Mouse (Mus musculus): Measurements from ENCODE around the gene Fgf10. TPM values are rescaled to one million over a fixed set of nuclear protein-coding genes. Genes with fewer than 3 reads are reported as not detected.

Gene Fgf10
- 1 to 10 TPM; 7.4 to 9.2 TPM for total RNA-seq (2021)
- long read RNA-seq, full-length matches to known transcripts: 3 of 5 reads
- long read RNA-seq, partial matches to known transcripts: 0 of 5 reads
- long read RNA-seq, other reads (novel, unspliced or antisense): 2 of 5 reads

DNA sequence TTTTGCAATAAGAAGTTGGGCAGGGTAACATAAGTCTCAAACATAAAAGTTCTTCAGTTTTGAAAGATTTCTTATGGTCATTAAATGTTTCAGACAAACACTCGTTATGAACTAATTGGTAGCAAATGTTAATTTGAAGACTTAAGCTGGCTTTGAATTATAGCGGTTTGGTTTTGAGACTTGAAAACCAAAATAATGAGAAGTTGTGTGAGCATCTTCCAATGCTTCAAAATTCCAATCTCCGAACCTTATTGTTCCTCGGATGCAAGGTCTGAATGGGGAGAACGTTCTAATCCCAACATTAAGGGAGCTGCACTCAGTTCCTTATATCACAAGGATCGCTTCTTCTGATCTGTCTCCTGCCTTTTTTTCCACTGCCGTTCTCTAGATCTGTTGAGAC, at the start of gene Fgf10:
Gene Fgf10 (plus strand): TSS at position 301 of the 400 bp plus-strand sequence.
- no peak for DNase-seq (ENCODE audit: low spot score in 2 of 2)

DNA sequence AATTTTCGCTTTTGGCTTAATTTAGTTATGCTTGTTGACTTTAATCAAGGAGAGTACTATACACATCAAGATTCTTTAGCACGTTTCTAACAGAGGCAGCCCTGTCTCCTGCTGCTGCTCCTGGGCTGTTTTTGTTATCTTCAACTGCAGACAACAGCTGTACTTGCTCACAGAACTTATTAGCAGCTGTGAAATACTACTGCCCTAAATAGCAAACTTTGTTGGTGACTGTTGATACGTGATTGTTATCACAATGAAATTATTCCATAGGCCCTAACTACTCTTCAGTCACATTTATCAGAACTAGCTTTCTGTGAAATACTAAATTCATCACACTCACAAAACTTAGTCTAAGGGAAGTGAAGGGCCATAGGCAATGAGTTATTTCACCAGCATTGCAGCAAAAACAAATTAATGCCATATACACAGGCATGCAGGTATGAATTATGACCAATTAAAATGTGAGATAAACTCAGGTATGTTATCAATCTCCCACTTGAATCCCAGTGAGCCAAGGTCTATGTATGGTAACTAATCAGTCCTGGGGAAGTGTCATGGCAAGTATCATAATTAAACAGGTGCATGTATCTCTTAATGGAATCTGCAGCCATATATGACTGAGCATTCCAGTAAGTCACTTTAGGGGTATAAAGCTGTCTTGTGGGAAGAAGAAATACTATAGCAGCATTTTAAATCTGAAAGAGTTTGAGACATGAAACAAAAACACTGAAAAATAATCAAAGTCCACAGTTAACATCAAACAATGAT, 39.7 kb upstream of the Fgf10 start:
- no peak for DNase-seq (ENCODE audit: low spot score in 2 of 2)

DNA sequence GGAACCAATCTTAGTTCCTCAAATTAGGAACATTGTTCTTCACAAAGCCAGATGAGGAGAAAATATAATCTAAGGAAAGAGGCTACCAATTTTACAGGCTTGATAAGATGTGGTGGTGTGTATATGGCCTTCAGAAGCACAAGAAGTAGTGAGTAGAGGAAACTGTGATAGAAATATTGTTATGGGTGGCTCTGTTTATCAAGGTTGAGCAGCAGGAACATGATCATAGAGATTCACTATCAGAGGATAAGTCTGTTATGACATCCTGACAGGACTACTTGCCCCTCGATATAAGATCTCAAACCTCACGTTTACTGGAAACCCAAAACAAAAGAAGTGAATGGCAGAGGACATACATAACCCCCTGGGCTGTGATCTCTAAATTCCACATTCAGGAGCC, 38.1 kb upstream of the Fgf10 start:
- DNase-seq (ENCODE audit: low spot score in 2 of 2): no peak

DNA sequence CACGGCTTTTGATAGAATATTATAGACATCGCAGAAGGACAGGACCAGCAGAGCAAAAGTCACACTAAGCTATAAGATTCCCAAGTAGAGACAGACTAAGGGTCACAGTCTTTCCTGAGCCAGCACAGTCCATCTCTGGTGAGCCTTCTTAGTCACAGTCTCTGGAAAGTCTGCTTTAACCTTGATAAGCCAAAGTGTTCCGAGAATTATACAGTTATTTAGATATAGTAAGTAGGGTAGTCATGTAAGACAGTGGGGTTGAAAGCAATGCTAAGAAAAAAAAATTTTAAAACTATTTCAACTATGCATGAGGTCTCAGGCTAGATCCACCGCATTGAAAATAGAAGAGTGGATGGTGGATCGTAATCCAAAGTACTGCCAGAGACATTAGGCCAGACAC, 33.5 kb upstream of the Fgf10 start:
- no peak for DNase-seq (ENCODE audit: low spot score in 2 of 2)

DNA sequence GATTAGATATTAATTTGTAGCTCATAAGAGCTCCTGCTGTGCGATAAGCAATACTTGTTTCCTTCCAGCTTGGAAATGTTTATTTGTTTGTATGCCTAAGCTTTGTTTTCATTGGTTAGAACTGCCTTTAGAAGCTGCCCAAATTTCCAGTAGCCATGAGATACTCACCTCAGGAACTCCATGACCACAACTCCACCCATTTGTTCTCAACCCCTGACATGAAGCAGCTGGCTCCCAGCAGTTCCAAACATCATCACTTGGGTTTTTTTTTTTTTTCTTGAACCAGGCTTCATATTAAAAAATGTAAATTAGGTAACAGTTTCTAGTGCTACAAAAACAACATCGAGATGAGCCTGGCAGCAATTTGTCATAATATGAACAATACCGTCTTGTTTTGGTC, 27.0 kb upstream of the Fgf10 start:
- no peak for DNase-seq (ENCODE audit: low spot score in 2 of 2)

DNA sequence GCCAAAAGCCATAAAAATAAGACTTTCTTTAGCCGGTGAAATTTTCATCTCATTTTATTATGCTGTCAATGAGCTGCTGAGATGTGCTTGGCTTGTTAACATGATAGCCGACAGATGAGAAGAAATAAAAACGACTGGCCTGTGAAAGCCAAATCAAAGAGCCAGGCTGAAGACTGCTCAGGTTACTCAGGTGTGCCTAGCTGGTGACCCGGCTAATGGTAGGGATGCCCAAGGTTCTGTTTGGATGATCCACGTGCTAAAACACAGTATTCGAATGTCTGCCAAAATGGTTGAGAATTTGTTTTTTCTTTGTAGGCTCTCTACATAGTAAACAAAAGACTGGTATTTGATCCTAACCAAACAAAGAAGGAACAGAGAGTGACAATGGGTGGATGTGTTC, 26.5 kb upstream of the Fgf10 start:
- no peak for DNase-seq (ENCODE audit: low spot score in 2 of 2)

DNA sequence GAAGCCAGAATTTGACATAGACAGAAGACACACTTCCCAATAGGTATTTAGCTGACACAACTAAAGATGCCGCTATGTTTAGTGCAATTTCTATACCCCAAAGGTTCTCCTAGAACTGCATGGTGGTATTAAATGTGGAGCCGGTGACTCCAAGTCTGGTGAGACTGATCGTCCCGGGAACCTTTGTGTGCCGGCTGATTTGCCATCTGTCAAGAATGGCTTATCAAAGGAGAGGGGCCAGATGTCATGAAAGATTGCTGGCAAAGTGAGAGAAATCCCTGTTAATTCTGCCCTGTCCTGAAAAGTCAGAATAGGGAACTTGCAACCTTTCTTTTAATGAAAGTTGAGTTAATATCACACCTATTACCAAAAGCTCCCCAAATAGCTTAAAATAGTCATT, 12.6 kb upstream of the Fgf10 start:
- DNase-seq (ENCODE audit: low spot score in 2 of 2): no peak

DNA sequence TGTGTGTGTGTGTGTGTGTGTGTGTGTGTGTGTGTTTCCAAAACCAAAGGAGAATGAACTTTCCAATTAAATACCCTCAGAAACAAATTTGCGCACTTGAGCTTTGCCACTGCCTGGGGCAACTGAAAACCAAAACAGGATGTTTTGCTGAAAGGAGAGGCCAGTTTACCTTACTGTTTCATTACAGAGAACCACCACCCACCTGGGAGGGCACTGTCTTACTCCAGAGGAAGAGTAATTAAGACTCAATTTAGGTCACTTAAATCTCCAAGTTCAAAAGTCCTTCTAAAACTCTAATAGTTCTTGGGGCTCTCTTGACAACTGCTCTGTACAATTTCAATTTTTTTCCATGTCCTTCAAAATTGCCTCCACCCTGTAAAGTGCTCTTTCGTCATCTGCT, 11.6 kb upstream of the Fgf10 start:
- no peak for DNase-seq (ENCODE audit: low spot score in 2 of 2)

DNA sequence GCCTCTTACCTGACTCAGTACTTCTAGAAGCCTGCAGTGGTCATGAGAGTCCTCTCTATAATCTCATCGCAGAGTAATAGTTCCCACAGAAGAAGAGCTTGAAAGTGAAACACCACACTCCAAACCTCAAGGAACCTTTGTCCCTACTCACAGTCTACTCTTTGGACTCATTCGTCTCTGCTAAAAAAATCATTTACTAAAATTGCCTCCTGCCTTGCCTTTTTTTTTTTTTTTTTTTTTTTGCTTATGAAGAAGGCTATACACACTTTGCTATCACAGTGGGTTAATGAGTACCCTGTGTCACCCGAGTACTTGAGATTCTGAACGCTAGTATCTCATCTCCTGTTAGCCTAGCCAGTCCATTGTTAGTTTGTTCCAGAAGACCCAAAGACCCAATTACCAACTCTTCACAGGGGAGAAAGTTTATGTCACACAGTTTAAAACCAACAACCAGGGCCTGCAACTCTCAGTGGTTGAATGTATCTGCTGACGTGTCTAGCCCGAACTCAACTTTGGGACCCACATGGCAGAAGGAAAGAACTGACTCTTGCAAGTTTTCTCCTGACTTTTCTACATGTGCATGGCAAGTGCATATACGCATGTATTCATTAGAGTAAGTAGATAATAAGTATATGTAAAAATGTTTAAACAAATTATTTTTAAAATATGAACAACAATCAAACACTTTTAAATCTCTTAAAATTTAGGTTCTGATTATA, 10.8 kb upstream of the Fgf10 start:
- DNase-seq (ENCODE audit: low spot score in 2 of 2): no peak

DNA sequence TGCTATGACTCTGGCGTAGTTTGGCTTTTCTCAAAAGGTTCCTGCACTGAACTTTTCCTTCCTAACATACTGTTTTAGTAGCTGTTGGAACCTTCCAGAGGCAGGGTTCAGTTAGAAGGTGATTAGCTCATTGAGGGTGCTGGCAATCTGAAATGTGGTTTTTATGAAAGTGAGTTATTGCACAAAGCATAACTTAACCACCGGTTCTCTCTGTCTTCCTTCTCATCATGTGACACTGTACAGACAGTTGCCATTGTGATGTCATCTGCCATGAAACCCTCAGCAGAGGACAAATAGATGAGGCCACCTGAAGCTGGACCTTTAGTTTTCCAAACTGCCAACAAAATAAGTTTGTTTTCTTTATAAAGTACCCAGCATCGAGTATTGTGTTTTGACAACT, 7.9 kb upstream of the Fgf10 start:
- no peak for DNase-seq (ENCODE audit: low spot score in 2 of 2)

DNA sequence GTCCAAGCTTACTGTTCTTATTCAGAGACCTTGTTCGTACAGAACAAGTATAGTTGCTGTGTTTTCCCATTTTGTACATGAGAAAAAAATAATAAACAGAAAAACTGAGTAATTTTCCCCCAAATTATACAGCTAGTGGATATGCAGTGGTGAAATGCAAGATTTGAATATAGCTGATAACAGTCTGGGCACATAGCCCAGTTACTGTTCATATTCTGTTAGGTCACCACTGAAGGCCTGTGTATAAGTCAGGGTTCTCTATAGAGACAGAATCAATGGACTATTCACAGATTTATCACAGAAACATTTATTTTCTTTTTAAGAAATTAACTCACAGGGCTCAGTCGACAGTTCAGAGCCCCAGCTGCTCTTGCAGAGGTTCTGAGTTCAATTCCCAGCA, 4.7 kb upstream of the Fgf10 start:
- no peak for DNase-seq (ENCODE audit: low spot score in 2 of 2)

DNA sequence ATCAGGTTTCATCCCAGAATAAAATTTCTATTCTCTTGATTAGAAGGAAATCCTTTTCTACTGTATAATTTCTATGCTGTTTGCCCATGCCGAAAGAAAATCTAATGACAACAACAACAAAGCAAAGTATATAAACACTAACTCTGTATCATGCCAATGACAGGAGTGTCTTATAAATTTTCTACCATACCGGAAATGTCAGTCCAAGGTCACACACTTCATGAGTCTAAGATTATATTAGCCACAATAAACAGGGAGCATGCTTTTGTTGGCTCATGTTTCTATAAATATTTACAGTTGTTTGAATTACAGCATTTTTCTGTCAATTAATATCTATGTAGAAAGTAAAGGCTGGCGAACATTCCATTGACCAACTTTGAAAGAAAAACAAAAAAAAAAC, 9.6 kb downstream of the Fgf10 start:
- no peak for DNase-seq (ENCODE audit: low spot score in 2 of 2)

DNA sequence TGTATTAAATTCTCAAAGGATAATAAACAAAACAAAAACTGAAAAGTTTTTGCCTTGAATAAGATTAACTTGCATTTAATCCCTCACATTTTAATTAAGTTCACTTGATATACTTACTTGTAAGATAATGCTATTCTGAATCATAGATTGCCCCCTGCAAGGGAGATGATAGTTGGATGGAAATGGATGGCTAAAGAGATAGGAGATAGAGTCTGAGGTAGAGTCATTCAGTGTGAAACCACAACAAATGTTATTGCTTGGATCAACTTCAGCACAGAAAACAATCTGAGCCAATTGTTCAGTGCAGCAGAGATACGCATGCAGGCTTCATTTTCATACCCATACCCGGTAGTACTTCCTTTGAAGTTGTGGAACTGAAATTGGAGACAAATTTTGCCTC, 23.5 kb downstream of the Fgf10 start:
- no peak for DNase-seq (ENCODE audit: low spot score in 2 of 2)

DNA sequence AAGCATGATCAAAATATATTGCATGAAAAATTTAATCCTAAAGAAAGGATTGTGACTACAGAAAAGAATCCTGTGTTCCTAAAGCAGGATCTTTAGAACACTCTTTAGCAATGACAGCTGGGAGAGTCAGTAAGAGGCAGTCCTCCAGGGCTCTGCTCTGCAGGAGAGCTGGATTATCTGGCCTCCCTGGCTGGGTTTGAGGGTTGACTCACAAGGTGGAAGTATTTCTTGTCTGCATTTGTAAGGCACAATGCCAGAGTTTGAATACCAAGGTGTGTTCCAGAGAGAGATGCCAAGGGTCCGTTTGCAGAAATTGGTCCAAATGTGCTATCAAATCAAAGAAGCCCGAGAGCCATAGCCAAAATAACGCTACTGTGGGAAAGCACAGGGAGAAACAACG, 25.5 kb downstream of the Fgf10 start:
- DNase-seq (ENCODE audit: low spot score in 2 of 2): no peak

DNA sequence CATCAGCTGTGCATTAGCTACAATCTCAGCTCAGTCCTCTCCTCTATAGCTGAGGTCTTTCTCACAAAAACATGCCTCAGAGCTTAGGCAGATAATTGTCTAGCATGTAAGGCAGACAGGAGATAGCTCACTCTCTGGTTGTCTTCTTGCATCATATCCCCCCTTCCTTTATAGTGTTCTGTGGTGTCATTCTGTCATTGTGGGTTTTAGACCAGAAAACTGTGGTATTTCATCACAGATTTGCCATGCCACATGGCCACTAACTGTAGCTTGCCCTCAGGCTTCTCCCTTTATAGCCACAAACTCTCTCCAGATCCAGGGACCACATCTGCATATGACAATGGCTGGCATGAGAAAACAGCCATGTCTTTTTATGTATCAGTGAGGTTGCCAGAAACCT, 34.1 kb downstream of the Fgf10 start:
- no peak for DNase-seq (ENCODE audit: low spot score in 2 of 2)

DNA sequence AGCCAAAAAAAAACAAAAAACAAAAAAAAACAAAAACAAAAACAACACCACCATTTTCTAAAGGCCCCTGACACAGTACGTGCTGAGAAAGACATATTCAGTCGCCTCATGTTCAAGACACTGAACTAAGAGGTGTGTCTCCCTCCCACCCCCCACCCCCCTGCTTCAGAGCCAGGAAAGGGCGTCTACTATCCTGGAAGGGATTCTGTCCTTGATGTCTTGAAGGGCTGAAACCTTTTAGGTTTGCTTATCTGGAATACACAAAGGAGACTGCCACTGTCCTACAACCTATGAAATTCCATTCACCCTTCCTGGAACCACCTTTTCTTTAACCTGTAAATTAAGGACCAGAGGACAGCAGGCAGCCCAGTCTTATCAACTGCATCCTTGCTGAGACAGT, 36.1 kb downstream of the Fgf10 start:
- no peak for DNase-seq (ENCODE audit: low spot score in 2 of 2)

DNA sequence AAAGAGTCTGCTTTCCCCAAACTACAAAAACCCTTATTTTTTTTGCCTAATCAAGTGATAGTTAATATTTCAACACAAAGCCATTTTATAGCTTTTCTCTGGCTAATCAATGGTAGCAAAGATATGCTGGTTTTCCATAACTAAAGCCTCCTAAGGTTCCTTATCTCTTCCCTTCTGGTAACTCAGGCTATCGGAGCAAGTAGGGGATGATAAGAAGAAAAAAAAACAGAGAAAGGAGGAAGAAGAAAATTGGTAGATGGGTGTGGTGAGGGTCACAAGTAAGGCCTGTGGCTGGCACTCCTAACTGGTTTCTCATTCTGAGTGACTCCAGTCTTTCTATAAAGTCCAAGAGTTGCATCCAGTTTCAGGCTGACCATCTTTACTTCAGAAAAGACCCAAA, 40.3 kb downstream of the Fgf10 start:
- DNase-seq (ENCODE audit: low spot score in 2 of 2): no peak

DNA sequence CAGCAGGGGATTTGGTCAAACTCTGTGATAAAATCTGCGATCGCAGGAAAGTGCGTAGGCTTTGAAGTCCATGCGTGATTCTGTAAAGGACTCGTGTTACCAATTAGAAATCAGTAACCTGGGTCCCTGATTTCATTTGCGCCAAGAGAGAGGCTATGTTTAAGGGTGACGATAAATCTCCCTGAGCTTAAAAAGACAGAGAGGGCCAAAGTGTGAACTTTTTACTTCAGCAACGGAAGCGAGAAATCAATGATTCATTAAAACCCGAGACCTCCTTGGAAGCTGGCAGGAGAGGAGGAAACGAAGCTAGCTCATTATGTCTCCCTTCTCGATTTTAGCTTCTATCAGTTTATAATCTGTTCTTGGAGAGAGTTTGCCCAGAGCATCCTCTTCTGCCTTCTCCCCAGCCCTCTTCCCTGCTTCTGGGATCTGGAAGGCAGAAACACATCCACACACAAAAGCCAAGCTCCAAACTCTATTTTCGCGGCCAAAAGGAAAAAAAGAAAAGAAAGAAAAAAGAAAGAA, 44.1 kb downstream of the Fgf10 start:
- DNase-seq (ENCODE audit: low spot score in 2 of 2): no peak

DNA sequence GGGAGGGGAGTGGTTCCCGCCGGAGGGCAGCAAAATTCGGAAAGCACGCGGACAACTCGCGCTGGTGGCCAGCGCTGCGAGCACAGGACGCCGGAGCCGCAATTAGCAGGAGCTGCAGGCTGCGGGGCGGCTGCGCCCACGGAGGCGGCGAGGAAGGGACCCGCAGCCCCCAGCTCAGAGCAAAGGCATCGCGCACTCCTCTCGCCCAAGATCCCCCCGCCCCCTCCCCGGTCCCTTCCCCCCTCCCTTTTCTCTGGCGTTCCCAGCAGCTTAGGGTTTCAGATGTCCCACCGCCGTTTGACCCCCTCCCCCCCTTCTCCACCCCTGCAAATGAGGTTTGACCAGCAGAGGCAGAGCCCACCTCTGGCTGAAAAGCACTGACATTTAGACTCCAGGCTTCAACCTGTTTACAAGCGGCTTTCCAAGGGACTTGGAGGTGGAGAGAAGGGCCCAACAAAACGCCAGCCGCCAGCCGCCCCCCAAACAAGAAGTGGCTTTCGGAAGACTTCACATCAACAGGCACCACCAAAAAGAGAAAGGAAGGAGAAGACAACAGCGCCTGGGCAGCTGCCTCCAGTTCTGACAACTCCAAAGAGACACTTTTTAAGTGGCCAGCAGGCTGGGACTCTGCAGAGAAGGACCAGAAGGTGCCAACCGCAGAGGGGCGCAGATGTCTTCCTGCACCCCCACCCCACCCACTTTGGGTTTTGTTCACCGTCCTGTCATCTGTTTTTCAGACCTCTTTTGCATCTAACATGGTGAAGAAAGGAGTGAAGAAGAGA, 44.9 kb downstream of the Fgf10 start:
- peak; percentile 16 to 23 for DNase-seq (ENCODE audit: low spot score in 2 of 2)

DNA sequence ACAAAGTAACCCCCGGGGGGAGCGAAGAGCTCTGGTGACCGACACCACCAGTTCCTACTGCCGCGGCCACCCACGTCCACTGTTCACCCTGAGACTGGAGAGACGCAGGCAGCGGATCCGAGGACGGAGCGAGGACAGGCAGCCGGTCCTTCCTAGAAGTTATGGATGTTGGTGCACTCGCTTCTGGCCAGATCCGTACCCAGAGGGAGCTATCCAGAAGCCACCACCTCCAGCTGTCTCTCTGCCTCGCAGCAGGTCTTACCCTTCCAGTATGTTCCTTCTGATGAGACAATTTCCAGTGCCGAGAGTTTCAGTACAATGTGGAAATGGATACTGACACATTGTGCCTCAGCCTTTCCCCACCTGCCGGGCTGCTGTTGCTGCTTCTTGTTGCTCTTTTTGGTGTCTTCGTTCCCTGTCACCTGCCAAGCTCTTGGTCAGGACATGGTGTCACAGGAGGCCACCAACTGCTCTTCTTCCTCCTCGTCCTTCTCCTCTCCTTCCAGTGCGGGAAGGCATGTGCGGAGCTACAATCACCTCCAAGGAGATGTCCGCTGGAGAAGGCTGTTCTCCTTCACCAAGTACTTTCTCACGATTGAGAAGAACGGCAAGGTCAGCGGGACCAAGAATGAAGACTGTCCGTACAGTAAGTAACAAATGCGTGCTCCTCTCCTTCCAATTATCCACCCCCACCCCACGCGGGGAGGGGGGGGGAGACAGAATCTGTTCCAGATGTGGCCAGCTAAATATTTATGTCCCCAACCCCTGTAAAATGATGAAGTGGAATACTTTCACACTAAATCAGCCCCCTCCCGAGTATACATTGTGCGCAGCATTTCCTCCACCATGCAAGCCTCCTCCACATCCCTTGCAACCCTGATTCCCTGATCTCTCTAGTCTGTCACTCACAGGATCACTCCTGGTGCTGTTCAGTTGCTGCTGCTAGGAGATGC, 45.8 kb downstream of the Fgf10 start:
- DNase-seq (ENCODE audit: low spot score in 2 of 2): peak; percentile 8 to 27

DNA sequence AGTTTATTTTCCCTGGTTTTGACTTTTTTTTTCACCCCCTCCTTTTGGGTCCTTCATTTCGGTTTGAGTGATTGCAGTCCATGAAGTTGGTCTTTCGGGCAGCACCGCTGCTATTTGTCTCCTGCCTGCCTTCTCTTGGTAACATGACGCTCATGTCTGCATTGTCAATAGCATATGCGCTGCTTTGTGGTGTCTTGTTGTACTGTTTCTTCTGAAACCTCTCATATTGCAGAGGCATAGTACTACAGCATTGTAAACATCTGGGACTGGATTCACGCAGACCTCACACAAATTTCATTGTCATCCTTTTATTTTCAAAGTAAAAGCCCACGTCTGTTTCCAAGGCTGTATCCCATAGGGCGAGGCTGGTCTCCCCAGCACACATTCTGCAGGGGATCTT, 46.7 kb downstream of the Fgf10 start:
- DNase-seq (ENCODE audit: low spot score in 2 of 2): no peak

Data from layer of hippocampus, postnatal 10 days (tissue).